Mouse (Mus musculus): Measurements from ENCODE around the gene Tcf7l1. TPM values are rescaled to one million over a fixed set of nuclear protein-coding genes. Genes with fewer than 3 reads are reported as not detected.

Tcf7l1 gene
- total and polyA plus RNA-seq, 2 experiments from 2014 or later, result 1.3 to 9.2 TPM

DNA sequence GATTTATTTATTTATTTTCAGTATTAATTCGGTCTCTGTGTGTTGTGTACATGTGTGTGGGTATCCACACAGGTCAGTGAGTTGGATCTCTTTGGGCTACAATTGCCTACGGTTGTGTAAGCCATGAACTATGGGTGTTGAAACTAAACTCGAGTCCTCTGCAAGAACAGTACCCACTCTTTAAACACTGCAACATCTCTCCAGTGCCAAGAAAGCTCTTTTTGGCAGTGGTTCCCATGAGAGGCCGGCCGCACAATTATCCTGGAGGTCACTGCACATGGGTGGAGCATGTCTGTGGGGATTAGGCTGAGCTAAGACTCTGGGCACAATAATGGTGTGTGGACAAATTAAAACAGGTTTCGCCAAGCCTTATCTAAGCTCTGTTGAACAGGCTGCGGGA lies 135.6 kb downstream of the Tcf7l1 start:
- Histone ChIP-seq H3K4me1 (ENCODE audit: control insufficient read depth, insufficient read depth) (peaks cover 21% of the 10 kb centered on the region), H3K27ac (ENCODE audit: low read depth) (peak overlapping the region; percentile 9), H3K36me3 (replicated peaks; ENCODE audit: control insufficient read depth, insufficient read depth, low read length) (no peaks in the 10 kb centered on the region), H3K27me3 (ENCODE audit: control insufficient read depth, insufficient read depth, low read length) (no peaks in the 10 kb centered on the region), H3K4me2 (ENCODE audit: low read depth, low read length) (no peak overlapping the region), H3K9me3 (replicated peaks; ENCODE audit: control insufficient read depth, low read length) (no peaks in the 10 kb centered on the region), H3K4me3 (ENCODE audit: low read depth, low read length) (no peak overlapping the region), H3K9ac (replicated peaks; ENCODE audit: low read depth, low read length) (no peak overlapping the region)
- DNase-seq (ENCODE audit: low spot score) (no peak), ATAC-seq (ENCODE audit: insufficient read depth, low read depth) (peak; percentile 42; the same call in 1 of the 2 replicates)
- TF ChIP-seq CTCF (IDR thresholded peaks at IDR 0.05; ENCODE audit: low read depth) (no peak), EP300 (IDR thresholded peaks at IDR 0.05; ENCODE audit: low read depth) (no peak)
- 40% methylated on average over 7 of the region's 7 CpGs for WGBS

DNA sequence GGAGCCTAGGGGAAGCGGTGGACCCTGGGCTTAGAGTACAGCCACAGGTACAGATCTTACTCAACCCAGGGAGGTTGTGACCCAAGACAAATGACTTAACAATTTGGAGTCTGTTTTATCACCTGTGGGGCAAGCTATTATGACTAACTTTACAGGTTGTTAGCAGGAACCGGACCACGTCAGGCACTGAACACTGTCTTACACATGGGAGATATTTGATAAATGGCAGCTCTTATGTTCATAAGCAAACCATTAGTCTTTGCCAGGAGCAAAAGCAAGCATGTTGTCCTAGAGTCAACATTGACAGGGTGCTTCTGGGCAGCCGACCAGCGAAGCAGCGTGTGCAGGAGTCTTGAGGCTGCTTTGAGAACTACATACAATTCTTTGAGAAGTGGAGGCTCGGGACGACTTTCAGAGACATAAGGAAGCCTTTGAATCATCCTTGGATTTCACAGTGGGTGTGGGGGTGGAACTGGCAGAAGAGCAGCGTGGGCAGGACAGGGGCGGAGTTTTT lies 138.7 kb downstream of the Tcf7l1 start:
- H3K27me3 ChIP-seq (ENCODE audit: control insufficient read depth, insufficient read depth, low read length), result no peaks in the 10 kb centered on the region
- no peak overlapping the region for H3K27ac ChIP-seq (ENCODE audit: low read depth)
- H3K9ac ChIP-seq (replicated peaks; ENCODE audit: low read depth, low read length), result no peak overlapping the region
- no peak for ATAC-seq (ENCODE audit: insufficient read depth, low read depth)
- 75% methylated on average over 10 of the region's 10 CpGs for WGBS
- TF ChIP-seq EP300 (IDR thresholded peaks at IDR 0.05; ENCODE audit: low read depth) (no peak), CTCF (IDR thresholded peaks at IDR 0.05; ENCODE audit: low read depth) (no peak)
- H3K4me1 ChIP-seq (ENCODE audit: control insufficient read depth, insufficient read depth), result peaks cover 13% of the 10 kb centered on the region
- no peaks in the 10 kb centered on the region for H3K9me3 ChIP-seq (replicated peaks; ENCODE audit: control insufficient read depth, low read length)
- no peak overlapping the region for H3K4me2 ChIP-seq (ENCODE audit: low read depth, low read length)
- no peaks in the 10 kb centered on the region for H3K36me3 ChIP-seq (replicated peaks; ENCODE audit: control insufficient read depth, insufficient read depth, low read length)
- no peak for DNase-seq (ENCODE audit: low spot score)
- no peak overlapping the region for H3K4me3 ChIP-seq (ENCODE audit: low read depth, low read length)

DNA sequence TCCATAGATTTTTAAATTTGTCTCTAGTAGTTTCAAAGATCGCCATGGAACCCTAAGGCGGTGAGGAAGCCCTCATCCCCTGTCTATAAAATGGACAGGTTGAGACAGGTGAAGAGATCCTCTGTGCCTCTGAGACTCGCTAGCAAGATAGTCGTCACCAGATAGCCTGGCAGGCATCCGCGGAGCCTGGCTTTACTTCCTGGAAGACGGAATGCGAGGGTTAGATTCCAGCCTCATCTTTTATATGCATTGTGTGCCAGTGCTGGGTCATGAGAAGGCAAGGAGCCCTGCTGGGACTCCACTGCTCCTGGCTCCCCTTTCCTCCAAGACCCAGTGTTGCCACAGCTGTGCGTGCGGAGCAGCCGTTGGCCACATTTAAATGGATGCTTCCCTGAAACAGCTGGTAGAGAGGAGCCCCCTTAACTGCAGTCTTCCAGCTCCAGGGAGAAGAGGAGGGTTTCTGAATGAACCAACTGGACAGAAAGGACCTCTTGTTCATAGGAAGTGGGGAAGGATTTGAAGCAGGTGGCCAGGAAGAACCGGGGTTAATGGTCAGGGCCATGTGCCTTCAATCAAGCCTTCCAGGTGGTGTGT lies 141.0 kb downstream of the Tcf7l1 start:
- Histone ChIP-seq H3K4me1 (ENCODE audit: control insufficient read depth, insufficient read depth) (no peaks in the 10 kb centered on the region), H3K4me2 (ENCODE audit: low read depth, low read length) (peak overlapping the region; percentile 14; the same call in 1 of the 2 replicates), H3K27me3 (ENCODE audit: control insufficient read depth, insufficient read depth, low read length) (no peaks in the 10 kb centered on the region), H3K9me3 (replicated peaks; ENCODE audit: control insufficient read depth, low read length) (no peaks in the 10 kb centered on the region), H3K36me3 (replicated peaks; ENCODE audit: control insufficient read depth, insufficient read depth, low read length) (no peaks in the 10 kb centered on the region), H3K9ac (replicated peaks; ENCODE audit: low read depth, low read length) (no peak overlapping the region), H3K27ac (ENCODE audit: low read depth) (peak overlapping the region; percentile 53), H3K4me3 (ENCODE audit: low read depth, low read length) (no peak overlapping the region)
- DNase-seq (ENCODE audit: low spot score) (no peak), ATAC-seq (ENCODE audit: insufficient read depth, low read depth) (no peak)
- TF ChIP-seq CTCF (IDR thresholded peaks at IDR 0.05; ENCODE audit: low read depth) (no peak), EP300 (IDR thresholded peaks at IDR 0.05; ENCODE audit: low read depth) (no peak)
- WGBS, result 59% methylated on average over 12 of the region's 12 CpGs

DNA sequence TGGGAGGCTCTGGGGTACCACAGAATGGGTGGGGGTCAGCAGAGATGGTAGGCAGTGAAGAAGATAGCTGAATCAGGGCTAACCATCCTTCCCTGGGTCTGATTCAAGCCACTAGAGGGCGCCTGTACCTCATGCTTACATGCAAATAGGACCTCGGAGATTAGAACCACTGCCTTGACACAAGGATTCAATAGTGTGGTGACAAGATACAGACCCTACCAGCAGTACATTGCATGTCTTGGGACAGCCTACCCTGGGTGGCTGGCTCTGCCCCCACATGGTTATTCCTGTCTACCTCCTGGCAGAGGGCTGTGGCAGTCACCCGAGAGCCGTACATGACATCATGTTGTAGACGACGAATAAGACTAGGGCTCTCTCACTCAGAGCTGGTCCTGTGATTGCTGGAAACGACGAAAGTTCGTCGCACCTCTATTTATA lies 141.7 kb downstream of the Tcf7l1 start:
- H3K36me3 ChIP-seq (replicated peaks; ENCODE audit: control insufficient read depth, insufficient read depth, low read length), result no peaks in the 10 kb centered on the region
- no peak overlapping the region for H3K9ac ChIP-seq (replicated peaks; ENCODE audit: low read depth, low read length)
- peak overlapping the region; percentile 53; the same call in 1 of the 2 replicates for H3K27ac ChIP-seq (ENCODE audit: low read depth)
- peak; percentile 83 for TF ChIP-seq CTCF (IDR thresholded peaks at IDR 0.05; ENCODE audit: low read depth)
- no peak for TF ChIP-seq EP300 (IDR thresholded peaks at IDR 0.05; ENCODE audit: low read depth)
- no peaks in the 10 kb centered on the region for H3K9me3 ChIP-seq (replicated peaks; ENCODE audit: control insufficient read depth, low read length)
- peak overlapping the region; percentile 14; the same call in 1 of the 2 replicates for H3K4me2 ChIP-seq (ENCODE audit: low read depth, low read length)
- H3K27me3 ChIP-seq (ENCODE audit: control insufficient read depth, insufficient read depth, low read length), result no peaks in the 10 kb centered on the region
- DNase-seq (ENCODE audit: low spot score) (peak; percentile 74), ATAC-seq (ENCODE audit: insufficient read depth, low read depth) (peak; percentile 91)
- no peaks in the 10 kb centered on the region for H3K4me1 ChIP-seq (ENCODE audit: control insufficient read depth, insufficient read depth)
- WGBS, result 18% methylated on average over 10 of the region's 10 CpGs
- no peak overlapping the region for H3K4me3 ChIP-seq (ENCODE audit: low read depth, low read length)

DNA sequence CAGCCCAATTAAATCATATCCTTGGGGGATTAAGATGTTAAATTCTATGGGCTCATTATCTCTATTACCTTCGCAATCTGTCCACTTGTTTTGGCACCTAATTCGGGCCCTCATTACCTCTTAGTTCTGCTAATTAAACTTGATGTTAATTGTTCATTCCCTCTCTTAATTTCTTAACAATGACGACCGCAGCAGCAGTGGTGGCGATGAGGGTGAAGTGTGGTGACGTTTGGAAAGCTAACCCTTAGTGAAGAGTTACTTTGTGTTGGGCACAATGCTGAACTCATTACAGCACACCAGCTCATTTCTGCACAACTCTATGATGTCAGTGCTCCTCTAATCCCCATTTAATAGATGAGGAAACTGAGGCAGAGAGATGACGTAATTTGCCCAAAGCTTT lies 143.7 kb downstream of the Tcf7l1 start:
- Histone ChIP-seq H3K4me3 (ENCODE audit: low read depth, low read length) (no peak overlapping the region), H3K9me3 (replicated peaks; ENCODE audit: control insufficient read depth, low read length) (no peaks in the 10 kb centered on the region), H3K27me3 (ENCODE audit: control insufficient read depth, insufficient read depth, low read length) (no peaks in the 10 kb centered on the region), H3K27ac (ENCODE audit: low read depth) (no peak overlapping the region), H3K4me1 (ENCODE audit: control insufficient read depth, insufficient read depth) (no peaks in the 10 kb centered on the region), H3K4me2 (ENCODE audit: low read depth, low read length) (no peak overlapping the region), H3K9ac (replicated peaks; ENCODE audit: low read depth, low read length) (no peak overlapping the region), H3K36me3 (replicated peaks; ENCODE audit: control insufficient read depth, insufficient read depth, low read length) (no peaks in the 10 kb centered on the region)
- DNase-seq (ENCODE audit: low spot score) (no peak), ATAC-seq (ENCODE audit: insufficient read depth, low read depth) (no peak)
- 89% methylated on average over 7 of the region's 7 CpGs for whole genome bisulfite sequencing
- TF ChIP-seq CTCF (IDR thresholded peaks at IDR 0.05; ENCODE audit: low read depth) (no peak), EP300 (IDR thresholded peaks at IDR 0.05; ENCODE audit: low read depth) (no peak)

DNA sequence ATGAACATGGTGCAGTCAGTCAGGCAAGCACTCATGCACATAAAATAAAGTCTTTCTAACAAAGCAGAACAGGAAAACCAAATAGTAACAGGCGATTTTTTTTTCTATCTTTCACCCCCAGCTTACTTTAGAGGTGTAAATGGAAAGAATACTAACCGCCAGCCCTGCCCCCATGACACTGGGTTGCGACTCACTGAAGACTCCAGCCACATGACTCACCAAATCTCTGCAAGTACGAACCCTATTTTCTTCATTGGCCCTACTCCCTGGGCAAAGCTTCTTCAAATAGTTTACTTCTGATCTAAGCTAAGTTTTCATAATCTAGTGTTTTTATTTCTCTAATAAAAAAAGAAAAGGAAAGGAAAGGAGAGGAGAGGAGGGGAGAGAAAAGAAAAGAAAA lies 144.5 kb downstream of the Tcf7l1 start:
- Histone ChIP-seq H3K36me3 (replicated peaks; ENCODE audit: control insufficient read depth, insufficient read depth, low read length) (no peaks in the 10 kb centered on the region), H3K9me3 (replicated peaks; ENCODE audit: control insufficient read depth, low read length) (no peaks in the 10 kb centered on the region), H3K27me3 (ENCODE audit: control insufficient read depth, insufficient read depth, low read length) (no peaks in the 10 kb centered on the region), H3K27ac (ENCODE audit: low read depth) (no peak overlapping the region), H3K4me2 (ENCODE audit: low read depth, low read length) (no peak overlapping the region), H3K4me1 (ENCODE audit: control insufficient read depth, insufficient read depth) (no peaks in the 10 kb centered on the region), H3K4me3 (ENCODE audit: low read depth, low read length) (no peak overlapping the region), H3K9ac (replicated peaks; ENCODE audit: low read depth, low read length) (no peak overlapping the region)
- DNase-seq (ENCODE audit: low spot score) (no peak), ATAC-seq (ENCODE audit: insufficient read depth, low read depth) (no peak)
- no peak for TF ChIP-seq EP300 (IDR thresholded peaks at IDR 0.05; ENCODE audit: low read depth)
- TF ChIP-seq CTCF (IDR thresholded peaks at IDR 0.05; ENCODE audit: low read depth), result no peak
- 68% methylated on average over 4 of the region's 4 CpGs for WGBS
